Mouse (Mus musculus) E14TG2a.4 (cell line): ENCODE measurements around the gene Fars2.

Experiments used
- CTCF ChIP-seq: conservative IDR thresholded peaks from 2 replicates; pipeline ENCODE4 v1.5.1; 2014; ENCODE audit warnings: low read length
- POU5F1 ChIP-seq: IDR thresholded peaks from 2 replicates; pipeline ENCODE4 v1.6.1; 2014; ENCODE audit warnings: low read length, borderline replicate concordance

GRCm38 (mm10) chr13:36152728-36153498, 35.7 kb downstream of the Fars2 start:
- TF ChIP-seq CTCF: no peak
- no peak for TF ChIP-seq POU5F1
